Mouse (Mus musculus): ENCODE data around the gene Btbd10. TPM values are rescaled to one million over a fixed set of nuclear protein-coding genes. Genes with fewer than 3 reads are reported as not detected.

Gene Btbd10
- polyA plus RNA-seq, 1 experiment from 2014 or later = 30.0 TPM

GRCm38 (mm10) chr7:113367440-113367839, 1.8 kb downstream of the Btbd10 start:
- H3K4me2 ChIP-seq = no peak overlapping the region
- ATAC-seq (ENCODE audit: insufficient number of reproducible peaks, insufficient read depth, low FRiP score, low TSS enrichment, low read depth) = no peak
- H3K27ac ChIP-seq = no peak overlapping the region
- 77% methylated on average over 4 of the region's 4 CpGs for WGBS
- no peak overlapping the region for H3K9ac ChIP-seq
- H3K36me3 ChIP-seq = no peaks in the 10 kb centered on the region
- H3K4me1 ChIP-seq = peaks cover 10% of the 10 kb centered on the region
- H3K27me3 ChIP-seq = 0 out of 2 replicates have a peak, but pooled peaks cover 3% of the 10 kb centered on the region
- H3K4me3 ChIP-seq = no peak overlapping the region
- H3K9me3 ChIP-seq = no peaks in the 10 kb centered on the region

GRCm38 (mm10) chr7:113349089-113349488, 20.1 kb downstream of the Btbd10 start:
- no peak overlapping the region for H3K9ac ChIP-seq
- 88% methylated on average over 1 of the region's 1 CpGs for WGBS
- no peaks in the 10 kb centered on the region for H3K27me3 ChIP-seq
- no peaks in the 10 kb centered on the region for H3K36me3 ChIP-seq
- H3K9me3 ChIP-seq = no peaks in the 10 kb centered on the region
- no peak overlapping the region for H3K27ac ChIP-seq
- H3K4me1 ChIP-seq = peaks cover 4% of the 10 kb centered on the region; the same call in 1 of the 2 replicates
- no peak for ATAC-seq (ENCODE audit: insufficient number of reproducible peaks, insufficient read depth, low FRiP score, low TSS enrichment, low read depth)
- H3K4me2 ChIP-seq = no peak overlapping the region
- no peak overlapping the region for H3K4me3 ChIP-seq

- Histone ChIP-seq H3K4me2 (no peak overlapping the region), H3K27ac (no peak overlapping the region), H3K9ac (no peak overlapping the region), H3K4me1 (peaks cover 4% of the 10 kb centered on the region; the same call in 1 of the 2 replicates), H3K36me3 (no peaks in the 10 kb centered on the region), H3K9me3 (no peaks in the 10 kb centered on the region), H3K27me3 (no peaks in the 10 kb centered on the region), H3K4me3 (no peak overlapping the region)
- no peak for ATAC-seq (ENCODE audit: insufficient number of reproducible peaks, insufficient read depth, low FRiP score, low TSS enrichment, low read depth)
- 76% methylated on average over 2 of the region's 2 CpGs for WGBS
Observed at GRCm38 (mm10) chr7:113347694-113348093, 21.5 kb downstream of the Btbd10 start.

- H3K27ac ChIP-seq = no peak overlapping the region
- no peaks in the 10 kb centered on the region for H3K9me3 ChIP-seq
- WGBS = 37% methylated on average over 4 of the region's 4 CpGs
- peaks cover 4% of the 10 kb centered on the region; the same call in 1 of the 2 replicates for H3K4me1 ChIP-seq
- no peaks in the 10 kb centered on the region for H3K27me3 ChIP-seq
- no peak overlapping the region for H3K9ac ChIP-seq
- no peak overlapping the region for H3K4me2 ChIP-seq
- H3K36me3 ChIP-seq = no peaks in the 10 kb centered on the region
- H3K4me3 ChIP-seq = no peak overlapping the region
- no peak for ATAC-seq (ENCODE audit: insufficient number of reproducible peaks, insufficient read depth, low FRiP score, low TSS enrichment, low read depth)
Observed at GRCm38 (mm10) chr7:113347271-113347670, 21.9 kb downstream of the Btbd10 start.

- Histone ChIP-seq H3K4me3 (no peak overlapping the region), H3K27me3 (no peaks in the 10 kb centered on the region), H3K4me1 (0 out of 2 replicates have a peak, but pooled peaks cover 3% of the 10 kb centered on the region), H3K9me3 (no peaks in the 10 kb centered on the region), H3K4me2 (no peak overlapping the region), H3K27ac (no peak overlapping the region), H3K36me3 (no peaks in the 10 kb centered on the region), H3K9ac (no peak overlapping the region)
- ATAC-seq (ENCODE audit: insufficient number of reproducible peaks, insufficient read depth, low FRiP score, low TSS enrichment, low read depth) = no peak
- WGBS = 76% methylated on average over 8 of the region's 8 CpGs
Observed at GRCm38 (mm10) chr7:113335250-113335649, 33.9 kb downstream of the Btbd10 start.

GRCm38 (mm10) chr7:113334036-113334435, 35.2 kb downstream of the Btbd10 start:
- Histone ChIP-seq H3K36me3 (no peaks in the 10 kb centered on the region), H3K9ac (no peak overlapping the region), H3K4me2 (no peak overlapping the region), H3K27me3 (no peaks in the 10 kb centered on the region), H3K4me1 (0 out of 2 replicates have a peak, but pooled peaks cover 3% of the 10 kb centered on the region), H3K4me3 (no peak overlapping the region), H3K9me3 (no peaks in the 10 kb centered on the region), H3K27ac (no peak overlapping the region)
- no peak for ATAC-seq (ENCODE audit: insufficient number of reproducible peaks, insufficient read depth, low FRiP score, low TSS enrichment, low read depth)

- H3K9ac ChIP-seq = no peak overlapping the region
- no peak overlapping the region for H3K4me2 ChIP-seq
- no peaks in the 10 kb centered on the region for H3K27me3 ChIP-seq
- ATAC-seq (ENCODE audit: insufficient number of reproducible peaks, insufficient read depth, low FRiP score, low TSS enrichment, low read depth) = no peak
- 67% methylated on average over 1 of the region's 1 CpGs for WGBS
- H3K9me3 ChIP-seq = no peaks in the 10 kb centered on the region
- no peak overlapping the region for H3K27ac ChIP-seq
- H3K36me3 ChIP-seq = peaks cover 21% of the 10 kb centered on the region
- no peak overlapping the region for H3K4me3 ChIP-seq
- no peaks in the 10 kb centered on the region for H3K4me1 ChIP-seq
Observed at GRCm38 (mm10) chr7:113320128-113320527, 49.1 kb downstream of the Btbd10 start.

- 18% methylated on average over 2 of the region's 2 CpGs for WGBS
- no peaks in the 10 kb centered on the region for H3K27me3 ChIP-seq
- no peak overlapping the region for H3K9ac ChIP-seq
- ATAC-seq (ENCODE audit: insufficient number of reproducible peaks, insufficient read depth, low FRiP score, low TSS enrichment, low read depth) = no peak
- H3K27ac ChIP-seq = no peak overlapping the region
- no peak overlapping the region for H3K4me2 ChIP-seq
- peaks cover 23% of the 10 kb centered on the region for H3K36me3 ChIP-seq
- H3K4me3 ChIP-seq = no peak overlapping the region
- H3K4me1 ChIP-seq = 0 out of 2 replicates have a peak, but pooled peaks cover 4% of the 10 kb centered on the region
- no peaks in the 10 kb centered on the region for H3K9me3 ChIP-seq
Observed at GRCm38 (mm10) chr7:113311784-113312183, 57.4 kb downstream of the Btbd10 start.

- peaks cover 13% of the 10 kb centered on the region; the same call in 1 of the 2 replicates for H3K36me3 ChIP-seq
- no peaks in the 10 kb centered on the region for H3K9me3 ChIP-seq
- H3K4me2 ChIP-seq = no peak overlapping the region
- 0 out of 2 replicates have a peak, but pooled peaks cover 4% of the 10 kb centered on the region for H3K4me1 ChIP-seq
- H3K9ac ChIP-seq = no peak overlapping the region
- H3K27ac ChIP-seq = no peak overlapping the region
- H3K4me3 ChIP-seq = no peak overlapping the region
- WGBS = 71% methylated on average over 3 of the region's 3 CpGs
- no peaks in the 10 kb centered on the region for H3K27me3 ChIP-seq
- no peak for ATAC-seq (ENCODE audit: insufficient number of reproducible peaks, insufficient read depth, low FRiP score, low TSS enrichment, low read depth)
Observed at GRCm38 (mm10) chr7:113310136-113310535, 59.1 kb downstream of the Btbd10 start.

GRCm38 (mm10) chr7:113297813-113298212, 71.4 kb downstream of the Btbd10 start:
- no peak overlapping the region for H3K4me2 ChIP-seq
- H3K9me3 ChIP-seq = no peaks in the 10 kb centered on the region
- 0 out of 2 replicates have a peak, but pooled peaks cover 8% of the 10 kb centered on the region for H3K36me3 ChIP-seq
- no peak overlapping the region for H3K27ac ChIP-seq
- no peaks in the 10 kb centered on the region for H3K27me3 ChIP-seq
- H3K4me1 ChIP-seq = peaks cover 9% of the 10 kb centered on the region; the same call in 1 of the 2 replicates
- ATAC-seq (ENCODE audit: insufficient number of reproducible peaks, insufficient read depth, low FRiP score, low TSS enrichment, low read depth) = no peak
- no peak overlapping the region for H3K9ac ChIP-seq
- no peak overlapping the region for H3K4me3 ChIP-seq
- 84% methylated on average over 4 of the region's 4 CpGs for WGBS

- no peaks in the 10 kb centered on the region for H3K27me3 ChIP-seq
- no peak overlapping the region for H3K4me3 ChIP-seq
- peak overlapping the region; percentile 20; the same call in 1 of the 2 replicates for H3K4me2 ChIP-seq
- H3K27ac ChIP-seq = no peak overlapping the region
- no peak for ATAC-seq (ENCODE audit: insufficient number of reproducible peaks, insufficient read depth, low FRiP score, low TSS enrichment, low read depth)
- 13% methylated on average over 17 of the region's 17 CpGs for WGBS
- H3K36me3 ChIP-seq = 0 out of 2 replicates have a peak, but pooled peaks cover 3% of the 10 kb centered on the region
- H3K9me3 ChIP-seq = no peaks in the 10 kb centered on the region
- H3K9ac ChIP-seq = no peak overlapping the region
- peaks cover 9% of the 10 kb centered on the region; the same call in 1 of the 2 replicates for H3K4me1 ChIP-seq
Observed at GRCm38 (mm10) chr7:113295077-113295890, 73.9 kb downstream of the Btbd10 start.

GRCm38 (mm10) chr7:113294598-113294997, 74.6 kb downstream of the Btbd10 start:
- Histone ChIP-seq H3K4me2 (no peak overlapping the region), H3K27ac (no peak overlapping the region)
- WGBS = 74% methylated on average over 6 of the region's 6 CpGs

More at GRCm38 (mm10) chr7:113294598-113294997, 74.6 kb downstream of the Btbd10 start:
- no peak for ATAC-seq (ENCODE audit: insufficient number of reproducible peaks, insufficient read depth, low FRiP score, low TSS enrichment, low read depth)
- Histone ChIP-seq H3K4me3 (no peak overlapping the region), H3K9me3 (no peaks in the 10 kb centered on the region), H3K27me3 (no peaks in the 10 kb centered on the region), H3K4me1 (peaks cover 7% of the 10 kb centered on the region; the same call in 1 of the 2 replicates), H3K36me3 (0 out of 2 replicates have a peak, but pooled peaks cover 3% of the 10 kb centered on the region), H3K9ac (no peak overlapping the region)

All from embryonic facial prominence, embryonic 13.5 days (tissue).